Mouse (Mus musculus): ENCODE results near the gene Pcca.

Gene Pcca

GRCm38 (mm10) chr14:122754311-122754710 is 220.2 kb downstream of the Pcca start:
- no peak for DNase-seq

DNA sequence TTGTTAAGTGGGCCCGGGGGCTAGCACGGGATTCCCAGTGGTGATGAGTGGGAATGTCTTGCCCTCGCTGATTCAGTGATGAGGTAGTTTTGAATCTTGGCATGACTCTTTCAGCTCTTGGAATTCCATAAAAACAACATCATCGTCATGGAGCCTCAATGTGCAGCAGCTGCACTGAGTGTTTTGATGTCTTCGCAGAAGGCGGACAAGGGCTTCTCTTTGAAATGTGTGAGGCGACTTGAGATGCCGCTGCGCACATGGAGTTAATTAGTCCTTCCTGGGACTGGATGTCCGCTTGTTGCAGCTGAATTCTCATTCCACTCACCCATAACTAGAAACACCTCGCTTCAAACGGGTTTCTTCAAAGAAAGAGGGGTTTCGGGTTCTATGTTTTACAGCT is 221.4 kb downstream of the Pcca start:
- DNase-seq = no peak

DNA sequence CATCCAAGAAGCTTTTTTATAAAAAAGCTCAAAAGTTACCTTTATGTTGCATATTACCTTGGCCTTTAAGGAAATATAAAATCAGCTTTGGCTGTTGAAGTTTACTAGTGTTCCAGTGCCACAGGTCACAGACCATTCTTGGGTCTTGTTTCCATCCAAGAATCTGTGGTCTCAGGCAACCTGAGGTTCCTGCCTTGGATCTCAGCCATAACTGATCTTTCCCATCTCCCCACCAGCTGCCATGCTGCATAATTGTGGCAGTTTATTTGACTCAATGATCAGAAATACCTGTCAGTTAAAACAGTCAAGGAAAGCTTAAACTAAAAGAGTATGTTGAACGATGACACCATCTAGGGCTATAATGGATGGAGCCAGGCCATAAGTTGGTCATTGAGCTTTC is 222.5 kb downstream of the Pcca start:
- DNase-seq = no peak

- no peak for DNase-seq
Measured at GRCm38 (mm10) chr14:122759890-122760289, 225.8 kb downstream of the Pcca start.

GRCm38 (mm10) chr14:122760803-122761202 is 226.7 kb downstream of the Pcca start:
- no peak for DNase-seq

DNA sequence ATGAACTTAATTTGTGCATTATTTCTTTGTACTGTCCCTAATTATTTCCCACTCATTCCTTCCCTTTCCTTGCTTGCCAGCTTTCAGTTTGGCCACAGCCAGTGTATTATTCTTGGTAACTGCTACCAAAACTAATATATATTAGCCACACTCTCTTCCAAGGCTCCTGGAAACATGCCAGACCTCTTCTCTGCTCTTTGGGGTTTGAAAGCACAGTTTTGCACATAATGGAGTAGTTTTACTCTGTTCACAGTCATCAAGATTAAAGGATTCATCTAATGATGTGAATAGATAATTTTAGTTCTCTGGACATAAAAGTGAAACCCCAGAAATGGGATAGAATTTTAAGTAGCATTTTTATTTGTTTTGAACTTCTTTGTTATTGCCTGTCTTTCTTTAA is 228.5 kb downstream of the Pcca start:
- no peak for DNase-seq

GRCm38 (mm10) chr14:122765951-122766350 is 231.8 kb downstream of the Pcca start:
- DNase-seq = no peak

DNA sequence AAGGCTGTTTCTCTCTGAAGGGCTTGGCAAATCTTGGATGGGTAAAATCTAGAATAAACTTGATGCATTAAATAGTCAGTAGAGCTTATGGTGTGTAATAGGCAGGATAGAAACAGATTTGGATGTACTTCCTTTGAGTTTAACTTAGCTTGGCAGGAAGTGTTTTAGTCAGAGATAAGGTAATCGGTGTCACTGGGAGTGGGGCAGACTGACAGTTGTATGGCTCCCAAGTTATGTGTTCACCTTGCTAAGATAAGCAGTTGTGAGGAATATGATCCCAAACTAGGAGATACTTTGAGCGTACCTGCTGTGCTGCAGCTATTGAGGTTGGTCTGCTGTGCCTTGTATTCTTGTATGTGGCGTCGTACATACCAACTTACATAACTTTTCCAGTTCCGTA is 232.3 kb downstream of the Pcca start:
- DNase-seq = no peak

- DNase-seq = no peak
Measured at GRCm38 (mm10) chr14:122784701-122785100, 250.6 kb downstream of the Pcca start.

- no peak for DNase-seq
Measured at GRCm38 (mm10) chr14:122788199-122788598, 254.1 kb downstream of the Pcca start.

GRCm38 (mm10) chr14:122790111-122790510 is 256.0 kb downstream of the Pcca start:
- DNase-seq = no peak

DNA sequence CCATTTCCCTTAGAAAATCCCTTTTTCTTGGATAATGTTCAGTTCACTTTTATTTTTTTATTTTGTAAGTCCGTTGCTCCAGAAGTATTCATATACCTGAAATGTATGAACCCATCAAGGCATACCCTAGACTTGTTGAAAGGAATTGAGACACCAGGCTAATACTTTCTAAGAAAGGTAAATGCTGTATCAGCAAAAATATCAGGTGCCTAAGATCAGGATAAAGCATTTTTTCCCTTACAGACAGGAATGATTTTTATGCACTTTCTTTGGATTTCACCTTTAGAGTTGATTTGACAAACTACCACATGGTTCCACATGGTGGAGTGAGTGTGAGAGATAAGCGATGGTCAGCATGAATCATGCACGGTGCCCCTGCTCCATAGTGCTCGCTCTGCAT is 259.2 kb downstream of the Pcca start:
- DNase-seq = no peak

- no peak for DNase-seq
Measured at GRCm38 (mm10) chr14:122800296-122800695, 266.2 kb downstream of the Pcca start.

DNA sequence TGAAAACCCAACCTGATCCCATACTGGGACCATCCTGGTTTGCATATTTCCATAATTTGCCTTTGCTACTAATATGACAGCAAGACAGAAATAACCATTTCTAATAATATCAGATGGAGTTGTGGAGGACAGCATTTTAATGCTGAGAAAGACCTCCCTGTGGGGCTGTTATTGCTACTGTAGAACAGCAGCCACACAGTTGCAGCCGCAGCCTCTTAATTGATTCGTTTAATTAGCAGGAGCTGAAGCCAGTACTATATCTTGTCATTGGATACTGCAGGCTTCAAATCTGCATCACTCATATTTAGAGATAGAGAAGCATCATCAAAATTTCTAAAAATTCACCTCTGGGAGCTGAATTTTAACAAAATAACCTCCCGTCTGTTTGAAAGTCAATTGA is 286.9 kb downstream of the Pcca start:
- DNase-seq = no peak

DNA sequence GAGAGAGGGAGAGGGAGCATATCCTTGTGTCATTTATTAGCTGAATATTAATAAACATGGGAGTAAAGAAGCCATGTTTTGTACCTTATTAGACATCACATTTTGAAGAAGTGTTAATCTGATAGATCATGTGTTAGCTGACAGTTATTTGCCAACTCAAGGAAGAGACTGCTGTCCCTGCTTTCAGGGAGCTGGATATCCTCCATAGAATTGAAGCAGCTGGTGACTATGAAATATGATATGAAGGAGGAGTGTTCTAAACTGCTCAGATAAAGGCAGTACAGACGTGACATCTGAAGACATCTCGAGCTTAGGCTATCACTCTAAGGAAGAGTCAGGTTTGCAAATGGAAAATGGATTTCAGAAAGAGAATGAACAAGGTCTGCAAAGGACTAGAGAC is 289.7 kb downstream of the Pcca start:
- DNase-seq = no peak

DNA sequence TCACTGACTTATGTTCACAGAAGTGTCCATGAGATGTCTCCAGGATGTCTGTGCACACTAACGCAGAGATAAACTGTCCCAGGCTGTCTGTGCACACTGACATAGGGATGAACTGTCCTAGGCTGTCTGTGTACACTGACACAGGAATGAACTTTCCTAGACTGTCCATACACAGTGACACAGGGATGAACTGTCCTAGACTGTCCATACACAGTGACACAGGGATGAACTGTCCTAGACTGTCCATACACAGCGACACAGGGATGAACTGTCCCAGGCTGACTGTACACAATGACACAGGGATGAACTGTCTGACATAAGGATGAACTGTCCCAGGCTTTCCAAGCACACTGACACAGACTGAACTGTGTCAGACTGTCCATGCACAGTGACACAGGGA is 291.3 kb downstream of the Pcca start:
- DNase-seq = no peak

DNA sequence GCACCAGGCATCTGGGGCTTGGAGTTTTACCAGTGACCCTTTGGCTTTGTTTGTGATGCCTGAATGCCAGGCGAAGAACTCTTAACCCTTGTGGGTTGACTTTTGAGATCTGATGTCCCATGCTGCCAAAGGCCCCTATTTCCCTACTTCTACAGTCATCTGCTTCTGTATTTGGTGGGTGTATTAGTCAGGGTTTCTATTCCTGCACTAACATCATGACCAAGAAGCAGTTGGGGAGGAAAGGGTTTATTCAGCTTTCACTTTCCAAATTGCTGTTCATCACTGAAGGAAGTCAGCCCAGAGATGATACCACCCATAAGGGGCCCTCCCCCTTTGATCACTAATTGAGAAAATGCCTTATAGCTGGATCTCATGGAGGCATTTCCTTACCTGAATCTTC is 296.3 kb downstream of the Pcca start:
- DNase-seq = no peak

DNA sequence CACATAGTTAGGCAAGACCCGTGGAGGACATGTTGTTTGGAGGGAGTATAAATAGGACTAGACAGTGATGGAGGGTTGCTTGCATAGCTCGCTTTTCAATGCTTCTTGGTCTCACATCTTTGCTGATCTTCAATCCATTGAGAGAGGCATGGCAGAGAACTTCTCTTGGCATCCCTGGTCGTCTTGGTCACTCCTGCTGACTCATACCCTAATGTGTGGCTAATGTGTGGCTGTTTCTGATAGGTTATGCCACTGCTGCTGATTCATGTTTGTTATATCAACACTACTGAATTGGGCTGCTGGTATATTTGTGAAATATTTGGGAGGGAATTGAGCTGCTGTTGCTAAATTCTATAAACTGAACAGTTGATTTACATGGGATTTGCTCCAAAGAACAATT is 299.5 kb downstream of the Pcca start:
- no peak for DNase-seq

DNA sequence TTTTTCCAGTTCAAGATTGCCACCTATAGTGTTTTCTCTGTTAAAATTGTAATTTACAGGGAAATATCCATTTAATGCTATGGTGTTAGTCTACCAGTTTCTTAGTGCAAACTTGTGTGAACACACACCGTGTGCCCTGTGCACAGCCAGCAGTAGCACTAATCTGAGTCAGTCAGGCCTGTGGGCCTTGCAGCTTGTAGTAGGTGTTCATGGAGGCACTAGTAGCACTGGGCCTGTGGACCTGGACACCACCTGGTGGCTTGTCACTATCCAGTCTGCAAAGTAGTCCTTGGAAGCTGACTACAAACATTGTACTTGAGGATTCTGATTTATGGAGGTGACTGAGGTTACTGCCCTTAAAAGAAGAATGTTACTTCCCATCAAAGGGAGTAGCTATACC is 300.6 kb downstream of the Pcca start:
- no peak for DNase-seq

DNA sequence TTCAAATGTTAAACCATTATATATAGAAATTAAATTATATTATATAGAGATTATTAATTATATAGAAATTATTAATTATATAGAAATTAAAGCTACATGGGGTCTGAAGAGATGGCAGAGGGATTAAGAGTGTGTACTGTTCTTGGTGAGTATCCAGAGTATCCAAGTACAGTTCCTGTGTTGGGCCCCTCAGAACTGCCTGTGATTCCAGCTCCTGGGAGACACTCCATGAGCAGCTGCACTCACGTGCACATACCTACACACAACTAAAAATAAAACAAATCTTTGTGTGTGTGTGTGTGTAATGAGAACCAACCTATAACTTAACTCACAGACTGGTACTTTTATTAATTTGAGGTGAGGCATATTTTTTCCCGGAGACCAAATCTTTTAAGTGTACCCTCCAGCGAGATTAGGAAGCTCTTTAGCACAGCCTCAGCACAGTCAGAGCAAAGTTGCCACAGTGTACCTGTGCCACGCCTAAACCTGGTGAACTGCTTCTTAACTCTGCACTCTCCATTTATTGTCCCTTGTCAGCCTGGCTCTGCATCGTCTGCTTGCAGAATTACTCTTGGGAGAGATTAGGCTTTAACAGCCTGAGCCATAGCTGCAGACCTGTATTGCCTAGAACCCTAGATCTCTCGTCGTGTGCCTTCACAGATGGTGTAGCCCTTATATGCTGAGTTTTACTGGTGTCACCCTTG is 301.5 kb downstream of the Pcca start:
- DNase-seq = no peak

DNA sequence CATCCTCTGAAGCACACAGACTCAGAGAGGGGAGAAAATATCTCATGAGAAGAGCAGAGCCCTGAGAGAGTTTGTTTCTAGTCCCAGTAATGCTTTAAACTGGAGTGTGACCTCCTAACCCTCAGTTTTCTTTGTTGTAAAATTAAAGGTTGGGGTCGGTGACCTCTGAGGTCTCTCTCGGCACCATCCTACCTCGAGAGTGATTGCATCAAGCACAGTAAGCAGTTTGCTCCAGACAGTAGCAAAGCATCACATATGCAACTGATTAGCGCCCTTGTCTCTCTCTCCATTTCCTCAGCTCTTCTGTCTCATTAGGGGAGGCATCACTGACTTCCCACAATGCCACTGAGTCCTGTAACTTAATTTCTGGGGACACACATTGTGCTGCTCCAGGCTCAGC is 302.1 kb downstream of the Pcca start:
- no peak for DNase-seq

DNA sequence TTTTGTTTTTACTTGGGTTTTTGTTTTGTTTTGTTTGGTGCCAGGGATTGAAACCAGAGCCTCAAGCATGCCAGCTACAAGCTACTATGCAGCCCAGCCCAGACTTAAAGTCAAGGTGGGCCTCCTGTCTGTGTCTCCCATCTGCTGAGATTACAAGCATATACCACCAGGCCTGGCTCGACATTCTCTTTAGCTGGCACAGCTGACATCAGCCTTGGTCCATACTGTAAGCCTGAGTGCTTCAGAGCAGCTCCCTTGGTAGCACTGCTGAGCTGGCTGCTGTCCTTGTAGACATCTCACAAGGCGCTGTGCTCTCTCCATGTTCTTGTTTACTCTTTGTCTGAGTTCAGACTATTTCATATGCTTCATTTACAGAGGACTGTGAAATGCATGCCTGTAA is 302.9 kb downstream of the Pcca start:
- no peak for DNase-seq

GRCm38 (mm10) chr14:122852506-122853057 is 318.5 kb downstream of the Pcca start:
- DNase-seq = no peak

GRCm38 (mm10) chr14:122859792-122860191 is 325.7 kb downstream of the Pcca start:
- no peak for DNase-seq

- no peak for DNase-seq
Measured at GRCm38 (mm10) chr14:122862623-122863022, 328.5 kb downstream of the Pcca start.
